Mouse (Mus musculus) hindbrain, embryonic 10.5 days (tissue): ENCODE measurements around the gene Rasal2. TPM values are rescaled to one million over a fixed set of nuclear protein-coding genes. Genes with fewer than 3 reads are reported as not detected.
A peak's percentile ranks its signal among the peaks of the same experiment; 100 is the strongest.

Experiments used
- DNase-seq: peaks from one replicate; pipeline ENCODE4 v3.0.0-alpha.2; 2017; ENCODE audit warnings: low spot score
- H3K27ac ChIP-seq: fragments of 300-500 bp; sonication (generic); 2 replicates; pipeline ENCODE4 v1.5.1; 2016; ENCODE audit warnings: mild to moderate bottlenecking, moderate library complexity
- H3K27me3 ChIP-seq: fragments of 300-500 bp; sonication (generic); 2 replicates; pipeline ENCODE4 v1.6.1; 2016; ENCODE audit warnings: mild to moderate bottlenecking; ENCODE audit not compliant: poor library complexity, insufficient read depth, severe bottlenecking
- H3K36me3 ChIP-seq: fragments of 300-500 bp; sonication (generic); 2 replicates; pipeline ENCODE4 v1.6.1; 2016; ENCODE audit warnings: mild to moderate bottlenecking, moderate library complexity
- H3K4me1 ChIP-seq: fragments of 300-500 bp; sonication (generic); replicated peaks from 2 replicates; pipeline ENCODE4 v1.6.1; 2016; ENCODE audit warnings: mild to moderate bottlenecking
- H3K4me3 ChIP-seq: fragments of 300-500 bp; sonication (generic); 2 replicates; pipeline ENCODE4 v1.5.1; 2016; ENCODE audit warnings: mild to moderate bottlenecking, moderate library complexity
- H3K9me3 ChIP-seq: fragments of 300-500 bp; sonication (generic); 2 replicates; pipeline ENCODE4 v1.6.1; 2016; ENCODE audit warnings: mild to moderate bottlenecking, moderate library complexity
- WGBS: fragments of 180-500 bp; shearing (Covaris S2); methylation state at CpG from one replicate; pipeline ENCODE4 v1.1.7; 2016; 5-methylcytosine and 5-hydroxymethylcytosine counted together
- polyA plus RNA-seq: library from polyadenylated mRNA; unstranded; fragments of >200 nt; fragmentation: Nextera tagmentation; extraction: Ambion mirVana; gene quantifications from 2 replicates; pipeline ENCODE4 v1.2.1, GENCODE M21; 2016

The Rasal2 gene
- polyA plus RNA-seq, 1 experiment from 2014 or later: 18.5 TPM

DNA sequence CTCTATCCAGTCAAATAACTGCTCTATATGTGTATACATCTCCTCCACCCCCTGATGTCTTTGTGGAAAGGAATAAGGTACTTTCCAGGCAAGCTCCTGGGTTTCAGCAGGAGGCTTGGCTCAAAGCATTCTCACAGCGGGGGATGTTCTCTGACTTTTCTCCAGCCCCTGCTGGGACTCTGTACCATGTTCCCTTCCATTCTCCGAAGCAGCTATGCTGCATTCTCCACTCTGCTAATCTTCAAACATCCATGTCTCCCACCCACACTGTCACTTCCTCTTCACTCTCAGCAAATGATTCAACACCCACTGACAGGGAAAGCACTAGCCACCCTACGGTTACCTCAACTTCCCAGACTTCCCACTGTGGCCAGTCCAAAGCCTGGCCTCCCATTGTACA is 20.9 kb upstream of the Rasal2 start:
- 34% methylated on average over 3 of the region's 3 CpGs for WGBS
- Histone ChIP-seq H3K27me3 (no peaks in the 10 kb centered on the region), H3K4me3 (no peak overlapping the region), H3K27ac (0 out of 2 replicates have a peak overlapping the region, but pooled peaks have one; percentile 23), H3K4me1 (peaks cover 4% of the 10 kb centered on the region; the same call in 1 of the 2 replicates), H3K9me3 (no peaks in the 10 kb centered on the region), H3K36me3 (no peaks in the 10 kb centered on the region)
- DNase-seq: no peak

DNA sequence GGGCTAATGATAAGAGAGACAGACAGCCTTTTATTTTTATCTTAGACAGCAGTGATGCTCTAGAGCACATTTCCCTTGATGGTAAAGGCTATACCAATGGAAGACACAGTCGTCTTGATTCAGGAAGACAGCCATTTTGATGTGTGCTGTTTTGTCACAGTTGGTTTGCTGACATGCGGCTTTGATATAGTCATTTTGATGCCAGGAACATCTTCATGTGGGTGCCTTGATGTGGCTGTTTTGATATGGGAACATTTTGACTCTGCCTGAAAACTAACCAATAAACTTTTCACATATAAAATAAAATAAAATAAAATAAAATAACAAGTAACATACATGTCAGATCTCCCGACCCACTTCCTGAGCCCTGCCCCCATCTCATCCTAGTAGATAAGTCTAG is 16.0 kb upstream of the Rasal2 start:
- 93% methylated on average over 3 of the region's 3 CpGs for WGBS
- Histone ChIP-seq H3K27me3 (no peaks in the 10 kb centered on the region), H3K4me3 (no peak overlapping the region), H3K27ac (no peak overlapping the region), H3K36me3 (no peaks in the 10 kb centered on the region), H3K9me3 (no peaks in the 10 kb centered on the region), H3K4me1 (peaks cover 8% of the 10 kb centered on the region; the same call in 1 of the 2 replicates)
- no peak for DNase-seq

DNA sequence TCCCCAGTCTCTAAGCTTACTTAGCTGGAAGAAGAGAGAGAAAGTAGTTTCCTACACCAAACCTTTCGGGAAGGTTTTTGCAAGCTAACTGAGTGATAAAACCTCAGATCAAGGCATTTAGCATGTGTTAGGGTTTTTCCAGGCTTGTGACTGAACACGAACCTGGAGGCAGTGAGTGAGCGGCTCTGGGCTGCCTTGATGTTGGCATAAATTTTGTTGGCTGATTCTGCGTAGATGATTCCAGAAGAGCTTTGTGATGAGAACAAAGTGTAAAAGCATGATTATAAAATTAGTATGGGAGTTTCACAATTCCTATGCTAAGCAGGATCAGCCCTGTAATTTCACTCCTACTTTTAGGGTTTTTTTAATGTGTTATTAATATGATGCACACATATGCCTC is 15.2 kb upstream of the Rasal2 start:
- H3K36me3 ChIP-seq: no peaks in the 10 kb centered on the region
- H3K4me1 ChIP-seq: 0 out of 2 replicates have a peak, but pooled peaks cover 5% of the 10 kb centered on the region
- H3K27ac ChIP-seq: no peak overlapping the region
- H3K4me3 ChIP-seq: no peak overlapping the region
- no peak for DNase-seq
- no peaks in the 10 kb centered on the region for H3K9me3 ChIP-seq
- H3K27me3 ChIP-seq: no peaks in the 10 kb centered on the region
- 92% methylated on average over 4 of the region's 4 CpGs for WGBS

GRCm38 (mm10) chr1:157426933-157427332 is 14.5 kb upstream of the Rasal2 start:
- H3K27ac ChIP-seq: no peak overlapping the region

DNA sequence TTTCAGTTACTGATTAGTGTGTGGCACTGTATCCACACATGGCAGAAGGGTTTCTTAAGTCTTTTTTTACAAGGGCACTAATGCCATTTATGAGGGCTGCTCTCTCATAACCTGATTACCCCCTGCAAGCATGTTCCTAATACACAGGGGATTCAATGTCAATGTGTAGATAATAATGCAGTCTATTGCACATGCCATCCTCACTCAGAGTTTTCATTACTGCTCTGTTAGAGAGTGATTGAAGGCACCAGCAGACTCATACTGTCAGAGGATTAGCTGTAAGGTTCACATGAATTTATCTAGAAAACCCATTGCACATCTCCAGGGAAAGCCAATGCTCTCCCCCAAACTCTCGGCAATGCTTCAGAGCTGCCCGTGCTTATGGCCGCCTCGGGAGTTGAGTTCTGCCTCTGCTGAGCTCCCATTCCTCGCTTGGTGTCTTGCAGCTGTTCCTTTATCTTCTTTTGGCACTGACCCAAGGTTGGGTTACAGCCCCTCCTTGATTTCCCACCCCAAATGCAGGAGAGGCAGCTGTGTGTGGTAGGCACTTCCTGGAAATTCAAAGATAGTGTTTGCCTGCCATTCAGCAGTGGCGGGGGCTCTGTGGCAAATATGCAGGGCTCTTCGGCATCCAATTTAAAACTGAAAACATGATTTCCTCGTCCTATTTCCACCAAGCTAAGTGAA is 13.5 kb upstream of the Rasal2 start:
- no peak for DNase-seq
- 78% methylated on average over 8 of the region's 8 CpGs for WGBS

More at GRCm38 (mm10) chr1:157426933-157427332, 14.5 kb upstream of the Rasal2 start:
- Histone ChIP-seq H3K4me3 (no peak overlapping the region), H3K36me3 (no peaks in the 10 kb centered on the region), H3K9me3 (no peaks in the 10 kb centered on the region), H3K27me3 (no peaks in the 10 kb centered on the region), H3K4me1 (0 out of 2 replicates have a peak, but pooled peaks cover 5% of the 10 kb centered on the region)
- DNase-seq: no peak
- 75% methylated on average over 1 of the region's 1 CpGs for WGBS

GRCm38 (mm10) chr1:157417861-157418260 is 5.5 kb upstream of the Rasal2 start:
- Histone ChIP-seq H3K4me3 (no peak overlapping the region), H3K4me1 (peaks cover 18% of the 10 kb centered on the region), H3K36me3 (peaks cover 41% of the 10 kb centered on the region), H3K27me3 (no peaks in the 10 kb centered on the region), H3K9me3 (no peaks in the 10 kb centered on the region), H3K27ac (peak overlapping the region; percentile 69)
- DNase-seq: no peak
- 37% methylated on average over 7 of the region's 7 CpGs for WGBS

More for the DNA sequence above, 13.5 kb upstream of the Rasal2 start:
- no peak overlapping the region for H3K27ac ChIP-seq
- H3K4me3 ChIP-seq: no peak overlapping the region
- no peaks in the 10 kb centered on the region for H3K9me3 ChIP-seq
- H3K36me3 ChIP-seq: no peaks in the 10 kb centered on the region
- H3K4me1 ChIP-seq: 0 out of 2 replicates have a peak, but pooled peaks cover 5% of the 10 kb centered on the region
- H3K27me3 ChIP-seq: no peaks in the 10 kb centered on the region

GRCm38 (mm10) chr1:157417414-157417813 is 5.0 kb upstream of the Rasal2 start:
- peak overlapping the region; percentile 69 for H3K27ac ChIP-seq
- peaks cover 18% of the 10 kb centered on the region for H3K4me1 ChIP-seq

DNA sequence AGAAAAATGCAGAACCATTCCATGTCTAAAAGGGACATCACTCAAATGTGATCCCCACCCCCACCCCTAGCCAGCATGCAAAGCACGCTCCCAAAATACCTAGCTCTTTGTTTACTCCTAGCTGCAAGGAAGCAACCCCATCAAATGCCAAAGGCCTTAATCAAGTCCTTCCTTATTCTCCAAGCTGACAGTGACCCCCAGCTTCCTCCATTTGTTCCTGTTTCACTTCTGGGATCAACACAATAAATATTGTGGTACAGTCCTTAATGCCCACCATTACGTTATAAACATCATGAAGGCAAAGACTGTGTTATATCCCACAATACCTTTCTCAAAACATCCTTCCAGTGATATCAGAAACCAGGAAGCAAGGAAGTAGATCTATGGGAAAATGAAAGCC is 4.2 kb upstream of the Rasal2 start:
- no peaks in the 10 kb centered on the region for H3K27me3 ChIP-seq
- H3K36me3 ChIP-seq: peaks cover 41% of the 10 kb centered on the region
- no peak for DNase-seq
- 89% methylated on average over 2 of the region's 2 CpGs for WGBS
- peaks cover 19% of the 10 kb centered on the region for H3K4me1 ChIP-seq
- no peak overlapping the region for H3K4me3 ChIP-seq
- no peak overlapping the region for H3K27ac ChIP-seq
- no peaks in the 10 kb centered on the region for H3K9me3 ChIP-seq

More at GRCm38 (mm10) chr1:157417414-157417813, 5.0 kb upstream of the Rasal2 start:
- Histone ChIP-seq H3K4me3 (no peak overlapping the region), H3K27me3 (no peaks in the 10 kb centered on the region), H3K9me3 (no peaks in the 10 kb centered on the region), H3K36me3 (peaks cover 41% of the 10 kb centered on the region)
- 60% methylated on average over 3 of the region's 3 CpGs for WGBS
- no peak for DNase-seq

DNA sequence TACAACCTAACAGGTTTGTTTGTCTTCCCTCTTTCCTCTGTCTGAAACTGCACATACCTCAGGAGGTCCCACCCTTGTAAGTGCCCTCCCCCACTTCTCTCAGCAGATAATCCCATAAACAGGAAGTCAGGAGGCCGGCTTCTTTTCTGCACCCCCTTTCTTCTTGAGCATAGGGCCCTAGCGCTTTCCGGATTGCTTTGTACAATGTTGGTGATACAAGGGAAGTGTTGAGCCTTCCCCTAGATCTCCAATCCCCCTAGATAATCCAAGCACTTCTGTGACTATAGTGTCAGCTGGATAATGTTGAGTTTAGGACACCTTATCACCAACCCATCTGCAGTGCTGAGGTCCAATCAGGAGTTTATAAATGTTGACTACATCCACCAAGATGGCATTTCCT is 3.4 kb upstream of the Rasal2 start:
- Histone ChIP-seq H3K27ac (no peak overlapping the region), H3K4me3 (no peak overlapping the region), H3K9me3 (no peaks in the 10 kb centered on the region), H3K27me3 (no peaks in the 10 kb centered on the region), H3K36me3 (peaks cover 41% of the 10 kb centered on the region), H3K4me1 (peaks cover 28% of the 10 kb centered on the region)
- 86% methylated on average over 3 of the region's 3 CpGs for WGBS
- no peak for DNase-seq

GRCm38 (mm10) chr1:157411711-157412380 is 549 bp downstream of the Rasal2 start:
- H3K27ac ChIP-seq: peak overlapping the region; percentile 97
- no peaks in the 10 kb centered on the region for H3K9me3 ChIP-seq
- no peaks in the 10 kb centered on the region for H3K27me3 ChIP-seq
- WGBS: under 1% methylated on average over 84 of the region's 85 CpGs
- H3K36me3 ChIP-seq: peaks cover 23% of the 10 kb centered on the region
- H3K4me3 ChIP-seq: peak overlapping the region; percentile 84
- peak; percentile 74 for DNase-seq
- H3K4me1 ChIP-seq: peaks cover 37% of the 10 kb centered on the region

- H3K27me3 ChIP-seq: no peaks in the 10 kb centered on the region
- peaks cover 37% of the 10 kb centered on the region for H3K4me1 ChIP-seq
- H3K27ac ChIP-seq: peak overlapping the region; percentile 97
- no peaks in the 10 kb centered on the region for H3K9me3 ChIP-seq
- WGBS: under 1% methylated on average over 4 of the region's 4 CpGs
- peaks cover 19% of the 10 kb centered on the region; the same call in 1 of the 2 replicates for H3K36me3 ChIP-seq
- H3K4me3 ChIP-seq: peak overlapping the region; percentile 84
- no peak for DNase-seq
Measured at GRCm38 (mm10) chr1:157411341-157411710, 1.1 kb downstream of the Rasal2 start.

- Histone ChIP-seq H3K36me3 (peaks cover 17% of the 10 kb centered on the region; the same call in 1 of the 2 replicates), H3K27ac (peak overlapping the region; percentile 97; the same call in 1 of the 2 replicates), H3K4me1 (peaks cover 37% of the 10 kb centered on the region), H3K4me3 (peak overlapping the region; percentile 84), H3K9me3 (no peaks in the 10 kb centered on the region), H3K27me3 (no peaks in the 10 kb centered on the region)
- WGBS: 12% methylated on average over 8 of the region's 8 CpGs
- DNase-seq: no peak
Measured at GRCm38 (mm10) chr1:157410937-157411336, 1.5 kb downstream of the Rasal2 start.

- Histone ChIP-seq H3K9me3 (no peaks in the 10 kb centered on the region), H3K4me1 (peaks cover 37% of the 10 kb centered on the region), H3K4me3 (no peak overlapping the region), H3K27me3 (no peaks in the 10 kb centered on the region), H3K36me3 (peaks cover 8% of the 10 kb centered on the region; the same call in 1 of the 2 replicates), H3K27ac (no peak overlapping the region)
- no peak for DNase-seq
- WGBS: 88% methylated on average over 2 of the region's 2 CpGs
Measured at GRCm38 (mm10) chr1:157409648-157410047, 2.7 kb downstream of the Rasal2 start.
